Mouse (Mus musculus): Measurements from ENCODE around the gene Pnmal2.

Pnmal2 gene

GRCm38 (mm10) chr7:16916342-16917265 is 27.9 kb upstream of the Pnmal2 start:
- no peak for DNase-seq (ENCODE audit: low read depth, low spot score)

- no peak for DNase-seq (ENCODE audit: low read depth, low spot score)
Observed at GRCm38 (mm10) chr7:16917447-16917846, 27.0 kb upstream of the Pnmal2 start.

GRCm38 (mm10) chr7:16918014-16918413 is 26.5 kb upstream of the Pnmal2 start:
- DNase-seq (ENCODE audit: low read depth, low spot score), result no peak

GRCm38 (mm10) chr7:16918670-16919069 is 25.8 kb upstream of the Pnmal2 start:
- DNase-seq (ENCODE audit: low read depth, low spot score), result no peak

- no peak for DNase-seq (ENCODE audit: low read depth, low spot score)
Observed at GRCm38 (mm10) chr7:16919395-16920149, 24.9 kb upstream of the Pnmal2 start.

GRCm38 (mm10) chr7:16920150-16920579 is 24.3 kb upstream of the Pnmal2 start:
- DNase-seq (ENCODE audit: low read depth, low spot score), result no peak

GRCm38 (mm10) chr7:16920818-16921791 is 23.4 kb upstream of the Pnmal2 start:
- no peak for DNase-seq (ENCODE audit: low read depth, low spot score)

GRCm38 (mm10) chr7:16921881-16922335 is 22.6 kb upstream of the Pnmal2 start:
- DNase-seq (ENCODE audit: low read depth, low spot score), result no peak

GRCm38 (mm10) chr7:16922360-16922973 is 22.0 kb upstream of the Pnmal2 start:
- no peak for DNase-seq (ENCODE audit: low read depth, low spot score)

- no peak for DNase-seq (ENCODE audit: low read depth, low spot score)
Observed at GRCm38 (mm10) chr7:16923283-16924036, 21.0 kb upstream of the Pnmal2 start.

GRCm38 (mm10) chr7:16924037-16924834 is 20.2 kb upstream of the Pnmal2 start, which contains the start of gene Calm3:
Gene Calm3 (minus strand): TSS chr7:16924114.
- DNase-seq (ENCODE audit: low read depth, low spot score), result peak; percentile 100

GRCm38 (mm10) chr7:16928341-16928740 is 16.1 kb upstream of the Pnmal2 start:
- DNase-seq (ENCODE audit: low read depth, low spot score), result no peak

- peak; percentile 75 for DNase-seq (ENCODE audit: low read depth, low spot score)
Observed at GRCm38 (mm10) chr7:16930850-16931249, 13.6 kb upstream of the Pnmal2 start.

- DNase-seq (ENCODE audit: low read depth, low spot score), result peak; percentile 84
Observed at GRCm38 (mm10) chr7:16931968-16932627, 12.4 kb upstream of the Pnmal2 start.

GRCm38 (mm10) chr7:16932704-16933577 is 11.5 kb upstream of the Pnmal2 start:
- peak; percentile 84 for DNase-seq (ENCODE audit: low read depth, low spot score)

GRCm38 (mm10) chr7:16937312-16937711 is 7.2 kb upstream of the Pnmal2 start:
- peak; percentile 78 for DNase-seq (ENCODE audit: low read depth, low spot score)

- peak; percentile 24 for DNase-seq (ENCODE audit: low read depth, low spot score)
Observed at GRCm38 (mm10) chr7:16938117-16938791, 6.2 kb upstream of the Pnmal2 start.

All from R1 (cell line).